Mouse (Mus musculus) embryonic fibroblast, embryonic 13.5 days (primary cell): Measurements from ENCODE around the gene Rhof.

Source experiments
- CTCF ChIP-seq: IDR thresholded peaks from 2 replicates; pipeline ENCODE4 v1.5.1; 2011; ENCODE audit warnings: mild to moderate bottlenecking, control low read depth, low read length, moderate library complexity, borderline replicate concordance; ENCODE audit not compliant: insufficient read depth
- POLR2A ChIP-seq: IDR thresholded peaks from 2 replicates; pipeline ENCODE4 v1.6.1; 2011; ENCODE audit warnings: low read depth, mild to moderate bottlenecking, control low read depth, low read length, moderate library complexity

GRCm38 (mm10) chr5:123151707-123152362, 19.3 kb upstream of the Rhof start:
- no peak for TF ChIP-seq CTCF
- no peak for TF ChIP-seq POLR2A
